Mouse (Mus musculus): ENCODE results near the gene Gm21488. TPM values are rescaled to one million over a fixed set of nuclear protein-coding genes. Genes with fewer than 3 reads are reported as not detected.

Gene Gm21488
- polyA plus RNA-seq (2012; rRNA removed), result not detected in 2 replicates

DNA sequence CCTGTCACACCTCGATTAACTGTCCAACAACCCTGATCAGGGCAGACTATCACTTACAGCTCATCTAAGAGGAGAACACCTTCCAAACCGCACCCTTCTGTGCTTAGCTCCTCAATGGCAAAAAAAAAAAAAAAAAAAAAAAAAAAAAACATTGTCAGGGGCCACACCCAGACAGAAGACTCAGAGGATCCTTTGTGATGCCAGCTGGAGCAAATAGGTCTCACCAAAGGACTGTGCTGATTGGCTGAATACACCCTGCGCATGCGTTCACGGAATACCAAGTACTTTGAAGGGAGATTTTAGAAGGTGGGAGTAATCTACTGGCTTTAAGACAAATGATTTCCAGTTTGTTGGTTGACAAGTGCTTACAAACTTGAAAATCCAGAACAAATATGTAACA is at the start of gene Gm21488:
TSS of gene Gm21488 (minus strand) at position 101 of the 400 bp plus-strand sequence.

Data from liver, embryonic 18 days (tissue).